Mouse (Mus musculus): ENCODE measurements around the gene Cox7a1. TPM values are rescaled to one million over a fixed set of nuclear protein-coding genes. Genes with fewer than 3 reads are reported as not detected.

Cox7a1 gene
- polyA plus RNA-seq (2012; rRNA removed), result 5.5 and 7.1 TPM in 2 replicates

DNA sequence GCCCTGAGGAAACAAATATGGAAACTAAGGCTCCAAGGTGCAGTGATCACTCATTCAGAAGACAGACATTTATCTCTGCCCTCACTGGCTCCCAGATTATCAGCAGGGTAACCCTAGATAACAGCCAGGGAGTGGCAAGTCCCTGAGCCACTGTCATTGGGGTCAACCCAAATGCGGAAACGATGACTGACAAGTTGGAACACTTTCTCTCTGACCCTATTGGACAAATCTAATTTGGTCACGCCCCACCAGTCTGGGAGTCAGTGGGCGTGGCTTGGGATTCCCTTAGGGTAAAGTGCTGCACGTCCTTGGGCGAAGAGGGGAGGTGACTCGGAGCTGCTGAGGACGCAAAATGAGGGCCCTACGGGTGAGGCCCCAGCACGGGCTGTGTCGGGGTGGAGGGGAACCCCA, at the start of gene Cox7a1:
Cox7a1 (plus strand) TSS at position 266 of the 411 bp plus-strand sequence.

DNA sequence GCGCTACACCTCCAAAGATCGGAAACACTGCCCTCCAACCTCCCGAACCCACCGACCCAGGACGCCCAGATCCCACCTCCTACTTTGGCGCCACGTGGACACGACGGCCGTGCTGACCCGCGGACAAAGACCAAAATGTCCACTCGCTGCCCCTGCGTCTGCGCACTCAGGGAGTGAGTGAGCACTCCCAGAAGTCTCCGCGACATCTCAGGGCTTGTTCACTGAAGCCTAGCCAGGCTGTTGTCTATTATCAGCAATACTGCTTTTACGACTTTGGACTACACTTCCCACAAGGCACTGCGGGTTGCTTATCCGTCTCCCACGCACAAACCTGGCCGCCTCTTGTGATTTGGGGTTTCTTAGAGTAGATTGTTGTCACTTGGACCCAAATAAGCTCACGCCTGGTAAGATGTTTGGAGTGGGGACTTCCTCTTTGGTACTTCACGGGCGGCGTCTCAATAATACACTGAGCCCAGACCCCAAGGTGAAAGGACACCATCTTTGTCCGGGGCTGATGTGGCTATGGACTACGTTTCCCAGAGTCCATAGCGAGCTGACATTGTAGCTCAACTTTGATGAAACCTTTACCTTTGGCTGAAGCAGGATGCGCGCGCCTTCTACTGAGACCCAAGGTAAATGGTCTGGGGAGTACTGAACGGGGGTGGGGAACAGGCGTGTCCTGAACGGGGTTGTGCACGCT, 14.2 kb upstream of the Cox7a1 start, which contains the start of gene Zfp146:
Zfp146 (minus strand) TSS at position 168 of the 700 bp plus-strand sequence.

GRCm38 (mm10) chr7:30198481-30198971, 14.6 kb downstream of the Cox7a1 start, which contains the start of gene Capns1:
Gene Capns1, minus strand, starts transcription at chr7:30198811.

GRCm38 (mm10) chr7:30231669-30232454, 47.9 kb downstream of the Cox7a1 start, which contains the start of the genes Polr2i and Tbcb:
Gene Polr2i, plus strand, starts transcription at chr7:30231948.
Gene Tbcb, minus strand, starts transcription at chr7:30232272.

GRCm38 (mm10) chr7:30235625-30236024, 51.7 kb downstream of the Cox7a1 start, which contains the start of gene Ovol3:
Gene Ovol3, minus strand, starts transcription at chr7:30235725.

Other genes with a start within 250 kb of the Cox7a1 start
- gene Zfp74, start 230.1 kb upstream of the Cox7a1 start, polyA plus RNA-seq (2012; rRNA removed), result 6.0 and 18.7 TPM in 2 replicates
- 6.6 TPM in 2 replicates for gene Zfp568, start 200.2 kb upstream of the Cox7a1 start, polyA plus RNA-seq (2012; rRNA removed)
- gene Zfp14, start 132.8 kb upstream of the Cox7a1 start, polyA plus RNA-seq (2012; rRNA removed), result 3.5 TPM in 2 replicates
- gene Zfp82, start 111.2 kb upstream of the Cox7a1 start, polyA plus RNA-seq (2012; rRNA removed), result 0.25 and 0.52 TPM in 2 replicates
- gene Gm26920, start 93.7 kb upstream of the Cox7a1 start, polyA plus RNA-seq (2012; rRNA removed), result 0.17 TPM in 1 of 2 replicates, not detected in the other
- 1.4 and 1.5 TPM in 2 replicates for gene Zfp566, start 93.6 kb upstream of the Cox7a1 start, polyA plus RNA-seq (2012; rRNA removed)
- gene Zfp260, start 89.4 kb upstream of the Cox7a1 start, polyA plus RNA-seq (2012; rRNA removed), result 16.3 and 17.8 TPM in 2 replicates
- 1.4 and 1.6 TPM in 2 replicates for gene Zfp382, start 62.2 kb upstream of the Cox7a1 start, polyA plus RNA-seq (2012; rRNA removed)
- 15.8 and 17.8 TPM in 2 replicates for gene Zfp146, start 14.4 kb upstream of the Cox7a1 start, polyA plus RNA-seq (2012; rRNA removed)
- gene Capns1, start 14.7 kb downstream of the Cox7a1 start, polyA plus RNA-seq (2012; rRNA removed), result 713 and 1,238 TPM in 2 replicates
- gene Polr2i, start 47.8 kb downstream of the Cox7a1 start, polyA plus RNA-seq (2012; rRNA removed), result 136 and 192 TPM in 2 replicates
- gene Tbcb, start 48.1 kb downstream of the Cox7a1 start, polyA plus RNA-seq (2012; rRNA removed), result 61.2 and 66.3 TPM in 2 replicates
- not detected in 2 replicates for gene Ovol3, start 51.6 kb downstream of the Cox7a1 start, polyA plus RNA-seq (2012; rRNA removed)
- gene Thap8, start 96.0 kb downstream of the Cox7a1 start, polyA plus RNA-seq (2012; rRNA removed), result 0.30 and 0.32 TPM in 2 replicates
- gene Wdr62, start 96.3 kb downstream of the Cox7a1 start, polyA plus RNA-seq (2012; rRNA removed), result 28.0 and 38.0 TPM in 2 replicates
- 34.0 and 48.6 TPM in 2 replicates for gene Clip3, start 107.6 kb downstream of the Cox7a1 start, polyA plus RNA-seq (2012; rRNA removed)
- gene Alkbh6, start 124.6 kb downstream of the Cox7a1 start, polyA plus RNA-seq (2012; rRNA removed), result 232 and 247 TPM in 2 replicates
- gene Syne4, start 130.7 kb downstream of the Cox7a1 start, polyA plus RNA-seq (2012; rRNA removed), result 46.3 and 55.1 TPM in 2 replicates
- 1.1 and 1.9 TPM in 2 replicates for gene E130208F15Rik, start 137.6 kb downstream of the Cox7a1 start, polyA plus RNA-seq (2012; rRNA removed)
- gene Sdhaf1, start 139.8 kb downstream of the Cox7a1 start, polyA plus RNA-seq (2012; rRNA removed), result 30.7 and 44.4 TPM in 2 replicates
- gene Lrfn3, start 178.6 kb downstream of the Cox7a1 start, polyA plus RNA-seq (2012; rRNA removed), result 32.0 and 32.3 TPM in 2 replicates
- 122 and 192 TPM in 2 replicates for gene Tyrobp, start 229.6 kb downstream of the Cox7a1 start, polyA plus RNA-seq (2012; rRNA removed)
- gene Hcst, start 235.7 kb downstream of the Cox7a1 start, polyA plus RNA-seq (2012; rRNA removed), result 10.0 and 17.3 TPM in 2 replicates
- 2.7 and 3.1 TPM in 2 replicates for gene Nfkbid, start 237.6 kb downstream of the Cox7a1 start, polyA plus RNA-seq (2012; rRNA removed)